Mouse (Mus musculus) lung, embryonic 15.5 days (tissue): Measurements from ENCODE around the gene Msantd1. TPM values are rescaled to one million over a fixed set of nuclear protein-coding genes. Genes with fewer than 3 reads are reported as not detected.

ENCODE experiments used
- ATAC-seq: fragments of 200-750 bp; cut with Nextera tagmentation; 2 replicates; pipeline ENCODE4 v1.8.0; 2017; ENCODE audit warnings: moderate number of reproducible peaks, borderline replicate concordance; ENCODE audit not compliant: low FRiP score, low TSS enrichment; ENCODE audit errors: extremely low read depth
- H3K27ac ChIP-seq: fragments of 300-500 bp; sonication (generic); 2 replicates; pipeline ENCODE4 v1.5.1; 2015; ENCODE audit warnings: moderate library complexity, mild to moderate bottlenecking, inconsistent platforms
- H3K27me3 ChIP-seq: fragments of 300-500 bp; sonication (generic); 2 replicates; pipeline ENCODE4 v1.6.1; 2015; ENCODE audit warnings: inconsistent platforms
- H3K36me3 ChIP-seq: fragments of 300-500 bp; sonication (generic); 2 replicates; pipeline ENCODE4 v1.6.1; 2015; ENCODE audit warnings: inconsistent platforms
- H3K4me1 ChIP-seq: fragments of 300-500 bp; sonication (generic); 2 replicates; pipeline ENCODE4 v1.6.1; 2015; ENCODE audit warnings: inconsistent platforms
- H3K4me2 ChIP-seq: fragments of 300-500 bp; sonication (generic); 2 replicates; pipeline ENCODE4 v1.6.1; 2015; ENCODE audit warnings: inconsistent platforms, mild to moderate bottlenecking, moderate library complexity
- H3K4me3 ChIP-seq: fragments of 300-500 bp; sonication (generic); 2 replicates; pipeline ENCODE4 v1.5.1; 2015; ENCODE audit warnings: mild to moderate bottlenecking, inconsistent platforms
- H3K9ac ChIP-seq: fragments of 300-500 bp; sonication (generic); 2 replicates; pipeline ENCODE4 v1.6.1; 2015; ENCODE audit warnings: inconsistent platforms
- H3K9me3 ChIP-seq: fragments of 300-500 bp; sonication (generic); 2 replicates; pipeline ENCODE4 v1.6.1; 2016; ENCODE audit warnings: inconsistent platforms
- WGBS: fragments of 180-500 bp; shearing (Covaris S2); methylation state at CpG from one replicate; pipeline ENCODE4 v1.1.7; 2015; 5-methylcytosine and 5-hydroxymethylcytosine counted together
- polyA plus RNA-seq: library from polyadenylated mRNA; unstranded; fragments of >200 nt; fragmentation: Nextera tagmentation; extraction: Ambion mirVana; gene quantifications from 2 replicates; pipeline ENCODE4 v1.2.1, GENCODE M21; 2015

The Msantd1 gene
- polyA plus RNA-seq, 1 experiment from 2014 or later, result 0.79 TPM

GRCm38 (mm10) chr5:34907230-34907629, 582 bp upstream of the Msantd1 start:
- H3K27me3 ChIP-seq, result no peaks in the 10 kb centered on the region
- no peak overlapping the region for H3K27ac ChIP-seq
- H3K36me3 ChIP-seq, result peaks cover 51% of the 10 kb centered on the region
- H3K9me3 ChIP-seq, result no peaks in the 10 kb centered on the region
- H3K9ac ChIP-seq, result no peak overlapping the region
- H3K4me2 ChIP-seq, result no peak overlapping the region
- ATAC-seq, result no peak
- no peak overlapping the region for H3K4me3 ChIP-seq
- H3K4me1 ChIP-seq, result peaks cover 25% of the 10 kb centered on the region
- WGBS, result 92% methylated on average over 4 of the region's 4 CpGs

DNA sequence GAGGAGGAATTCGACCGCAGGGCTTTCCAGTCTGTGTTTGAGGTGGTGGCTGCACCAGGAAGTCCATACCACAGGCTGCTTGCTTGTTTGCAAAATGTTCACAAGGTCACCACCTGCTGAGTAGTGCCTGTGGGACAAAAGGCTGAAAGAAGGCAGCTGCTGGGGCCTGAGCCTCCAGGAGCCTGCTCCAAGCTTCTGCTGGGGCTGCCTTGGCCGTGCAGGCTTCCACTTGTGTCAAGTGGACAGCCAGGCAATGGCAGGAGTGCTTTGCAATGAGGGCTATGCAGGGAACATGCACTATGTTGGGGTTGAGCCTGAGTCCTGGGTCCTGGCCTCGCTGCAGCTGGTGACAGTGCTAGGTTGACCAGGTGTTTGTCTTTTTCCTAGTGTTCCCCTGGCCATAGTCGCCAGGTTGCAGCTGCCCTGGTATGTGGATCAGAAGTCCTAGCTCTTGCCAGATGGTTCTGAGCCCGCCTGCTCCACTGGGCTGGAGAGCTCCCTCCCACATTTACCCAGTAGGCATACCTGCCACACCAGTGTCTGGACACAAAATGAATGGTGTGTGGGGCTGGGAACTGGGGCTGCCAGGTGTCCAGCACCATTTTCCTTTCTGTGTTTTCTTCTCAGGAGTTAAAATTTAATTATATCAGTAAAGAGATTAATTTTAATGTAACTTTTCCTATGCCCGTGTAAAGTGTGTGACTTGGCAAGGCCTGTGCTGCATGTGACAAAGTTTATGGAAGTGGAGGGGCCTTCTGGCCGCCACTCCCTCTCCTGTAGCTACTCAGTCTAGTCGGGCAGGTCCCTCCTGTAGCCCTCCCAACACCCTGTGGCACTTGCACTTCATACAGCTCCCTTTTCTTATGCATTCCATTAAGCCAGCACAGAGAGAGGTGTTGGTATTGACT, 1.2 kb downstream of the Msantd1 start:
- peaks cover 21% of the 10 kb centered on the region for H3K4me1 ChIP-seq
- H3K27ac ChIP-seq, result peak overlapping the region; percentile 87
- H3K9me3 ChIP-seq, result no peaks in the 10 kb centered on the region
- H3K9ac ChIP-seq, result no peak overlapping the region
- peaks cover 48% of the 10 kb centered on the region for H3K36me3 ChIP-seq
- no peak overlapping the region for H3K4me3 ChIP-seq
- H3K4me2 ChIP-seq, result no peak overlapping the region
- 62% methylated on average over 9 of the region's 9 CpGs for WGBS
- no peaks in the 10 kb centered on the region for H3K27me3 ChIP-seq
- ATAC-seq, result peak; percentile 39

GRCm38 (mm10) chr5:34909634-34910503, 2.1 kb downstream of the Msantd1 start:
- peaks cover 39% of the 10 kb centered on the region for H3K36me3 ChIP-seq
- ATAC-seq, result no peak
- 97% methylated on average over 1 of the region's 1 CpGs for WGBS
- H3K9ac ChIP-seq, result no peak overlapping the region
- no peaks in the 10 kb centered on the region for H3K9me3 ChIP-seq
- no peak overlapping the region for H3K4me3 ChIP-seq
- peaks cover 21% of the 10 kb centered on the region for H3K4me1 ChIP-seq
- H3K27ac ChIP-seq, result peak overlapping the region; percentile 87
- H3K27me3 ChIP-seq, result no peaks in the 10 kb centered on the region
- no peak overlapping the region for H3K4me2 ChIP-seq

- Histone ChIP-seq H3K9ac (no peak overlapping the region), H3K9me3 (no peaks in the 10 kb centered on the region), H3K4me2 (no peak overlapping the region), H3K4me1 (peaks cover 21% of the 10 kb centered on the region), H3K27ac (0 out of 2 replicates have a peak overlapping the region, but pooled peaks have one; percentile 87), H3K4me3 (no peak overlapping the region), H3K36me3 (peaks cover 33% of the 10 kb centered on the region), H3K27me3 (no peaks in the 10 kb centered on the region)
- no peak for ATAC-seq
- 87% methylated on average over 4 of the region's 4 CpGs for WGBS
These were observed 2.6 kb downstream of the Msantd1 start for GRCm38 (mm10) chr5:34910504-34910815.

DNA sequence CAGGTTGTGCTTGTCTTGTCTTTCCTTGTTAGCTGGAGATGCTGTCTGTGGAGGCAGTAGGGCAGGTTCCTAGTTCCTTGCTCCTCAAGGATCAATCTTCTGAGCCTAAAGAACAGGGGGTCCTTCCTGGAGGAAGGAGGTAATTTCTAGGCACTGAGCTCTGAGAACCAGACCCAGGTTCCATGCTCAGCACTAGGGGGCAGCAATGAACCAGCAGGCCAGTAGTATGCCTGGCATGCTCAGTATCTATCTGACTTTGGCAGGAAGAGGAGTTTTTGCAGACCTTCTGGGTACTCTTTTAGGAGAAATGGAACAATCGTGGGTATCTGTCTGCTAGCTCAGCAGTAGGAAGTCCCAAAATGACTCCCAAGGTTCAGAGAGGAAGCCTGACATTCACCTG, 8.0 kb downstream of the Msantd1 start:
- H3K4me3 ChIP-seq, result no peak overlapping the region
- ATAC-seq, result no peak; the same call in 1 of the 2 replicates
- H3K36me3 ChIP-seq, result peaks cover 3% of the 10 kb centered on the region; the same call in 1 of the 2 replicates
- WGBS, result 7% methylated on average over 1 of the region's 1 CpGs
- H3K4me2 ChIP-seq, result no peak overlapping the region
- no peak overlapping the region for H3K27ac ChIP-seq
- H3K9ac ChIP-seq, result no peak overlapping the region
- H3K9me3 ChIP-seq, result no peaks in the 10 kb centered on the region
- no peaks in the 10 kb centered on the region for H3K27me3 ChIP-seq
- no peaks in the 10 kb centered on the region for H3K4me1 ChIP-seq

GRCm38 (mm10) chr5:34917234-34917655, 9.4 kb downstream of the Msantd1 start:
- no peak overlapping the region for H3K4me3 ChIP-seq
- H3K27ac ChIP-seq, result no peak overlapping the region
- H3K9ac ChIP-seq, result no peak overlapping the region
- 60% methylated on average over 10 of the region's 10 CpGs for WGBS
- no peaks in the 10 kb centered on the region for H3K36me3 ChIP-seq
- ATAC-seq, result no peak
- no peak overlapping the region for H3K4me2 ChIP-seq
- no peaks in the 10 kb centered on the region for H3K9me3 ChIP-seq
- no peaks in the 10 kb centered on the region for H3K27me3 ChIP-seq
- no peaks in the 10 kb centered on the region for H3K4me1 ChIP-seq

DNA sequence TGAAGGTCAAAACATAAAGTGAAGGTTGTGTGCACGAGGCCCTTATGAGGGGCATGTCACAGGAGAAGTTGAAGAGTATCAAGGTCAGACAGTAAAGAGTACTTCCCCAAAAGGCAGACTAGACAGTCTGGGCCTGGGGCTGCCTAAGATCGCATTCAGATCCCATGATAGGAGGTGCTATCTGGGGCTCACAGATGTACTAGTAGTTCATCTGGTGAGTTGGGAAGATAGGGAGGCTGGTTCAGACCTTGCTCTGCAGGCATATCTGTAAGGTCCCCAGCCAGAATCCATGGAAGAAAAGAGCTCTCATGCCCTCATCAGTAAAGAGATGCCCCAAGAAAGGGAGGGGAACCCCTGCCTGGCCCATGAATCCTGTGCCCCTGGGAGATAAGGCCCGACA, 11.0 kb downstream of the Msantd1 start:
- no peak overlapping the region for H3K4me2 ChIP-seq
- WGBS, result 79% methylated on average over 3 of the region's 3 CpGs
- ATAC-seq, result no peak
- H3K27me3 ChIP-seq, result no peaks in the 10 kb centered on the region
- no peak overlapping the region for H3K4me3 ChIP-seq
- no peak overlapping the region for H3K9ac ChIP-seq
- H3K9me3 ChIP-seq, result no peaks in the 10 kb centered on the region
- no peaks in the 10 kb centered on the region; the same call in 1 of the 2 replicates for H3K36me3 ChIP-seq
- no peaks in the 10 kb centered on the region for H3K4me1 ChIP-seq
- H3K27ac ChIP-seq, result no peak overlapping the region

GRCm38 (mm10) chr5:34922531-34922930, 14.7 kb downstream of the Msantd1 start:
- Histone ChIP-seq H3K4me3 (no peak overlapping the region), H3K4me1 (no peaks in the 10 kb centered on the region), H3K9ac (no peak overlapping the region), H3K9me3 (no peaks in the 10 kb centered on the region), H3K27me3 (no peaks in the 10 kb centered on the region), H3K36me3 (no peaks in the 10 kb centered on the region; the same call in 1 of the 2 replicates), H3K4me2 (no peak overlapping the region), H3K27ac (no peak overlapping the region)
- no peak for ATAC-seq
- WGBS, result 68% methylated on average over 6 of the region's 6 CpGs

DNA sequence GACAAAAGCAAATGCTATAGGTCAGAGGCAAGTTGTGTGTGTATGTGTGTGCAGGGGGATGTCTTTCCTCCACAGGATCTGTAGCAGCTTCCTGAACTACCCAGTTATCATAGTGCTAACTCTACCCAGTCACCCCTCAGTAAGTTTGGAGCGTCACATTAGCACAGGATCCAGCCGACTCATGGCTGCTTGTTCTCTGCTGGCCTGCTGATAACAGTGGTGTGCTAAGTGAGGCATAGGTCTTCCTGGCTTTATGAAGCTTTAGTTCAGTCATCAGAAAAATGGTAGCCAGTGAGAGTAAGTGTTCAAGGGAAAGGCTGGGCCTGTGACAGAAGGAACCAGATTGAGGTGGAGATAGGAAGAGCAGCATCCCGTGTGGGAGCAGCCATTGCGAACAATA, 16.1 kb downstream of the Msantd1 start:
- H3K4me1 ChIP-seq, result no peaks in the 10 kb centered on the region
- H3K9ac ChIP-seq, result no peak overlapping the region
- H3K36me3 ChIP-seq, result no peaks in the 10 kb centered on the region; the same call in 1 of the 2 replicates
- H3K27ac ChIP-seq, result no peak overlapping the region
- H3K4me2 ChIP-seq, result no peak overlapping the region
- H3K4me3 ChIP-seq, result no peak overlapping the region
- no peaks in the 10 kb centered on the region for H3K27me3 ChIP-seq
- no peaks in the 10 kb centered on the region for H3K9me3 ChIP-seq
- no peak for ATAC-seq
- 91% methylated on average over 4 of the region's 4 CpGs for WGBS

DNA sequence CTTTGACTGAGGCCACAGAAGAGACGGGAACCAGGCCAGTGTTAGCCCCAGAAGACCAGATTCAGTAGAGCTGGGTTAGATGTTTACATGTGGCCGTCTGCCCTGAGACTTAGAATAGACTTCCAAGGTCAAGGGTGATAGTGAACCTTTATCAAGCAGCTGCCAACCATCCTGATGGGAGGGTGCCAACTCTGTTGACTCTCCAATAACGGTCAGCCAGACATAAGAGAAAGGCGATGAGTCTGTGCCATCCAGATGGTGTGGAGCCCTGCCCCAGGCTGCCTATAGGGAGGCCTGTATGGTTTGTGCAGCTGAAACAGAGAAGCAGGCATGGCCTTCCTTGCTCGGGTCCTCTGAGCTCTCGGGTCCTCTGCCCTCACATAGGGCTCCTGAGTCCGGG, 16.7 kb downstream of the Msantd1 start:
- H3K4me3 ChIP-seq, result no peak overlapping the region
- H3K9me3 ChIP-seq, result no peaks in the 10 kb centered on the region
- no peaks in the 10 kb centered on the region for H3K27me3 ChIP-seq
- H3K4me2 ChIP-seq, result no peak overlapping the region
- no peak overlapping the region for H3K27ac ChIP-seq
- no peaks in the 10 kb centered on the region; the same call in 1 of the 2 replicates for H3K36me3 ChIP-seq
- H3K9ac ChIP-seq, result no peak overlapping the region
- 77% methylated on average over 7 of the region's 7 CpGs for WGBS
- no peak for ATAC-seq
- no peaks in the 10 kb centered on the region for H3K4me1 ChIP-seq

GRCm38 (mm10) chr5:34927648-34928047, 19.8 kb downstream of the Msantd1 start:
- Histone ChIP-seq H3K9ac (no peak overlapping the region), H3K27ac (no peak overlapping the region), H3K4me1 (peaks cover 23% of the 10 kb centered on the region), H3K36me3 (no peaks in the 10 kb centered on the region; the same call in 1 of the 2 replicates), H3K27me3 (no peaks in the 10 kb centered on the region), H3K4me2 (no peak overlapping the region), H3K4me3 (no peak overlapping the region), H3K9me3 (no peaks in the 10 kb centered on the region)
- 90% methylated on average over 4 of the region's 4 CpGs for WGBS
- no peak for ATAC-seq
